Mouse (Mus musculus) mesoderm, embryonic 11.5 days (tissue): ENCODE measurements around the gene Tmem145.

Source experiments
- DNase-seq: peaks from one replicate; pipeline ENCODE4 v3.0.0-alpha.2; 2012; ENCODE audit warnings: low read depth, low spot score

Gene Tmem145

GRCm38 (mm10) chr7:25292107-25292506 is 13.8 kb upstream of the Tmem145 start:
- DNase-seq = no peak

GRCm38 (mm10) chr7:25293191-25293739 is 12.6 kb upstream of the Tmem145 start:
- no peak for DNase-seq

GRCm38 (mm10) chr7:25294495-25294894 is 11.4 kb upstream of the Tmem145 start:
- no peak for DNase-seq

GRCm38 (mm10) chr7:25294960-25295722 is 10.8 kb upstream of the Tmem145 start:
- no peak for DNase-seq

GRCm38 (mm10) chr7:25296945-25297453 is 8.9 kb upstream of the Tmem145 start:
- peak; percentile 42 for DNase-seq

- DNase-seq = peak; percentile 97
Measured at GRCm38 (mm10) chr7:25297454-25298325, 8.2 kb upstream of the Tmem145 start, which contains the start of gene Pafah1b3. Gene Pafah1b3, minus strand, starts transcription at chr7:25297986.

GRCm38 (mm10) chr7:25301063-25301462 is 4.8 kb upstream of the Tmem145 start, which contains the start of gene Prr19:
Gene Prr19, plus strand, starts transcription at chr7:25301411.
- peak; percentile 54 for DNase-seq

- no peak for DNase-seq
Measured at GRCm38 (mm10) chr7:25303003-25303684, 2.8 kb upstream of the Tmem145 start.

GRCm38 (mm10) chr7:25303685-25304006 is 2.3 kb upstream of the Tmem145 start:
- no peak for DNase-seq

- DNase-seq = no peak
Measured at GRCm38 (mm10) chr7:25305481-25305880, 425 bp upstream of the Tmem145 start.

- DNase-seq = no peak
Measured at GRCm38 (mm10) chr7:25306614-25306996, 699 bp downstream of the Tmem145 start.

- no peak for DNase-seq
Measured at GRCm38 (mm10) chr7:25308702-25309318, 2.9 kb downstream of the Tmem145 start.

- DNase-seq = no peak
Measured at GRCm38 (mm10) chr7:25309425-25309824, 3.5 kb downstream of the Tmem145 start.

- no peak for DNase-seq
Measured at GRCm38 (mm10) chr7:25311193-25311592, 5.3 kb downstream of the Tmem145 start.

GRCm38 (mm10) chr7:25313325-25313724 is 7.4 kb downstream of the Tmem145 start:
- no peak for DNase-seq

GRCm38 (mm10) chr7:25314606-25315305 is 8.8 kb downstream of the Tmem145 start:
- DNase-seq = no peak

- DNase-seq = peak; percentile 23
Measured at GRCm38 (mm10) chr7:25315306-25316041, 9.6 kb downstream of the Tmem145 start.

- peak; percentile 99 for DNase-seq
Measured at GRCm38 (mm10) chr7:25316532-25317445, 10.9 kb downstream of the Tmem145 start, which contains the start of gene Megf8. Gene Megf8, plus strand, starts transcription at chr7:25317164.
